Mouse (Mus musculus): ENCODE measurements at regions not wholly inside any gene's neighbourhood (a gene's known extent, or its start where the extent isn't known, plus 50 kb on each side); places are given as distances from the start of the nearest gene placed in this dataset.
A peak's percentile ranks its signal among the peaks of the same experiment; 100 is the strongest.

GRCm38 (mm10) chr4:72060605-72061352 is 139.9 kb downstream of the Tle1 start:
- DNase-seq (ENCODE audit: inconsistent ontology term), result no peak

- peak; percentile 48 for DNase-seq (ENCODE audit: inconsistent ontology term)
These were observed 150.9 kb downstream of the Tle1 start for GRCm38 (mm10) chr4:72049638-72050454.

- DNase-seq (ENCODE audit: inconsistent ontology term), result no peak
These were observed 178.6 kb downstream of the Tle1 start for GRCm38 (mm10) chr4:72022152-72022551.

- DNase-seq (ENCODE audit: inconsistent ontology term), result no peak
These were observed 186.4 kb downstream of the Tle1 start for GRCm38 (mm10) chr4:72014221-72014850.

GRCm38 (mm10) chr4:72013583-72013982 is 187.1 kb downstream of the Tle1 start:
- DNase-seq (ENCODE audit: inconsistent ontology term), result no peak

- DNase-seq (ENCODE audit: inconsistent ontology term), result no peak
These were observed 190.4 kb downstream of the Tle1 start for GRCm38 (mm10) chr4:72010316-72010715.

- DNase-seq (ENCODE audit: inconsistent ontology term), result no peak
These were observed 194.8 kb downstream of the Tle1 start for GRCm38 (mm10) chr4:72005926-72006325.

- DNase-seq (ENCODE audit: inconsistent ontology term), result peak; percentile 73
These were observed 199.4 kb downstream of the Tle1 start for GRCm38 (mm10) chr4:72001221-72001875.

GRCm38 (mm10) chr4:71968701-71969100 is 210.9 kb upstream of the Gm11232 start:
- DNase-seq (ENCODE audit: inconsistent ontology term), result peak; percentile 92

GRCm38 (mm10) chr4:71953441-71953840 is 195.7 kb upstream of the Gm11232 start:
- DNase-seq (ENCODE audit: inconsistent ontology term), result no peak

- peak; percentile 29 for DNase-seq (ENCODE audit: inconsistent ontology term)
These were observed 175.6 kb upstream of the Gm11232 start for GRCm38 (mm10) chr4:71933240-71933986.

- no peak for DNase-seq (ENCODE audit: inconsistent ontology term)
These were observed 175.1 kb upstream of the Gm11232 start for GRCm38 (mm10) chr4:71932818-71933217.

GRCm38 (mm10) chr4:71911551-71911950 is 153.8 kb upstream of the Gm11232 start:
- no peak for DNase-seq (ENCODE audit: inconsistent ontology term)

GRCm38 (mm10) chr4:71875651-71876050 is 117.9 kb upstream of the Gm11232 start:
- DNase-seq (ENCODE audit: inconsistent ontology term), result no peak

- DNase-seq (ENCODE audit: inconsistent ontology term), result no peak
These were observed 109.2 kb upstream of the Gm11232 start for GRCm38 (mm10) chr4:71866948-71867347.

GRCm38 (mm10) chr4:71841833-71842232 is 84.1 kb upstream of the Gm11232 start:
- DNase-seq (ENCODE audit: inconsistent ontology term), result no peak

- no peak for DNase-seq (ENCODE audit: inconsistent ontology term)
These were observed 83.0 kb upstream of the Gm11232 start for GRCm38 (mm10) chr4:71840774-71841146.

GRCm38 (mm10) chr4:71839803-71840773 is 82.3 kb upstream of the Gm11232 start:
- no peak for DNase-seq (ENCODE audit: inconsistent ontology term)

- peak; percentile 26 for DNase-seq (ENCODE audit: inconsistent ontology term)
These were observed 81.5 kb upstream of the Gm11232 start for GRCm38 (mm10) chr4:71839134-71839802.

All from Muller cell, postnatal 12 days (primary cell).